Mouse (Mus musculus) lung, postnatal 0 days (tissue): ENCODE data around the gene Fbxo31.

Source experiments
- CTCF ChIP-seq: IDR thresholded peaks from 2 replicates; pipeline ENCODE4 v1.5.1; 2016; ENCODE audit warnings: antibody characterized with exemption, mild to moderate bottlenecking
- EP300 ChIP-seq: IDR thresholded peaks from 2 replicates; pipeline ENCODE4 v1.6.1; 2016; ENCODE audit warnings: antibody characterized with exemption, mild to moderate bottlenecking, control low read depth

- TF ChIP-seq CTCF (no peak), EP300 (no peak)
These were observed 25.2 kb upstream of the Fbxo31 start for GRCm38 (mm10) chr8:121603801-121604200.
